Mouse (Mus musculus) neural tube, embryonic 11.5 days (tissue): ENCODE results near the gene Ccdc57. TPM values are rescaled to one million over a fixed set of nuclear protein-coding genes. Genes with fewer than 3 reads are reported as not detected.
"Not testable (repeated sequence)": the region's sequence is repeated elsewhere in the genome, so short reads cannot be mapped to it uniquely, and the experiment has no call there.

Experiments used
- ATAC-seq: fragments of 200-750 bp; cut with Nextera tagmentation; 2 replicates; pipeline ENCODE4 v1.8.0; 2017; ENCODE audit warnings: moderate number of reproducible peaks, mild to moderate bottlenecking, moderate TSS enrichment, moderate library complexity; ENCODE audit not compliant: insufficient read depth, low FRiP score, low TSS enrichment
- DNase-seq: peaks from one replicate; pipeline ENCODE4 v3.0.0-alpha.2; 2015; ENCODE audit warnings: low spot score
- H3K27ac ChIP-seq: fragments of 300-500 bp; sonication (generic); 2 replicates; pipeline ENCODE4 v1.5.1; 2014; ENCODE audit warnings: low read depth, mild to moderate bottlenecking, low read length
- H3K27me3 ChIP-seq: fragments of 300-500 bp; sonication (generic); 2 replicates; pipeline ENCODE4 v1.6.1; 2014; ENCODE audit warnings: mild to moderate bottlenecking, low read length, mixed read lengths; ENCODE audit not compliant: control insufficient read depth, insufficient read depth
- H3K36me3 ChIP-seq: fragments of 300-500 bp; sonication (generic); 2 replicates; pipeline ENCODE4 v1.6.1; 2014; ENCODE audit warnings: mild to moderate bottlenecking, low read length, moderate library complexity, mixed read lengths; ENCODE audit not compliant: control insufficient read depth, insufficient read depth
- H3K4me1 ChIP-seq: fragments of 300-500 bp; sonication (generic); 2 replicates; pipeline ENCODE4 v1.6.1; 2014; ENCODE audit warnings: low read length, mixed read lengths; ENCODE audit not compliant: control insufficient read depth, insufficient read depth
- H3K4me2 ChIP-seq: fragments of 300-500 bp; sonication (generic); 2 replicates; pipeline ENCODE4 v1.6.1; 2014; ENCODE audit warnings: low read depth, mild to moderate bottlenecking, moderate library complexity
- H3K4me3 ChIP-seq: fragments of 300-500 bp; sonication (generic); 2 replicates; pipeline ENCODE4 v1.5.1; 2014; ENCODE audit warnings: low read depth, low read length
- H3K9ac ChIP-seq: fragments of 300-500 bp; sonication (generic); 2 replicates; pipeline ENCODE4 v1.6.1; 2014; ENCODE audit warnings: mild to moderate bottlenecking, low read length
- H3K9me3 ChIP-seq: fragments of 300-500 bp; sonication (generic); 2 replicates; pipeline ENCODE4 v1.6.1; 2016; ENCODE audit warnings: low read length; ENCODE audit not compliant: control insufficient read depth
- WGBS: fragments of 180-500 bp; shearing (Covaris S2); extraction: QIAGEN DNeasy Blood & Tissue Kit; methylation state at CpG from one replicate; pipeline ENCODE4 v1.1.7; 2014; 5-methylcytosine and 5-hydroxymethylcytosine counted together
- polyA plus RNA-seq: library from polyadenylated mRNA; unstranded; fragments of >200 nt; fragmentation: Nextera tagmentation; extraction: Ambion mirVana; gene quantifications from 2 replicates; pipeline ENCODE4 v1.2.1, GENCODE M21; 2014

Ccdc57 gene
- polyA plus RNA-seq, 1 experiment from 2014 or later = 4.6 TPM

- WGBS = 71% methylated on average over 8 of the region's 8 CpGs
- Histone ChIP-seq H3K9me3 (no peaks in the 10 kb centered on the region), H3K9ac (no peak overlapping the region), H3K27me3 (no peaks in the 10 kb centered on the region), H3K4me1 (no peaks in the 10 kb centered on the region), H3K36me3 (no peaks in the 10 kb centered on the region), H3K4me3 (no peak overlapping the region), H3K4me2 (no peak overlapping the region), H3K27ac (0 out of 2 replicates have a peak overlapping the region, but pooled peaks have one; percentile 39)
- no peak for DNase-seq
- 0 out of 2 replicates have a peak, but pooled peaks have one; percentile 27 for ATAC-seq
Observed at GRCm38 (mm10) chr11:120833555-120834280, 99.0 kb downstream of the Ccdc57 start.

- H3K4me3 ChIP-seq, H3K9me3 ChIP-seq, H3K27me3 ChIP-seq, H3K4me2 ChIP-seq, DNase-seq, H3K36me3 ChIP-seq, H3K4me1 ChIP-seq, ATAC-seq, H3K9ac ChIP-seq: not testable (repeated sequence)
- H3K27ac ChIP-seq = 0 out of 2 replicates have a peak overlapping the region, but pooled peaks have one; percentile 39
- WGBS = 90% methylated on average over 5 of the region's 5 CpGs
Observed at GRCm38 (mm10) chr11:120832962-120833361, 99.7 kb downstream of the Ccdc57 start.

- no peaks in the 10 kb centered on the region for H3K4me1 ChIP-seq
- WGBS = 79% methylated on average over 3 of the region's 3 CpGs
- no peak overlapping the region for H3K27ac ChIP-seq
Observed at GRCm38 (mm10) chr11:120831659-120832440, 100.8 kb downstream of the Ccdc57 start.

GRCm38 (mm10) chr11:120830686-120831085, 102.0 kb downstream of the Ccdc57 start:
- Histone ChIP-seq H3K36me3 (no peaks in the 10 kb centered on the region), H3K9ac (no peak overlapping the region), H3K4me1 (peaks cover 3% of the 10 kb centered on the region), H3K27me3 (no peaks in the 10 kb centered on the region), H3K9me3 (no peaks in the 10 kb centered on the region), H3K4me3 (no peak overlapping the region), H3K4me2 (no peak overlapping the region), H3K27ac (no peak overlapping the region)
- WGBS = 83% methylated on average over 12 of the region's 12 CpGs
- DNase-seq (no peak), ATAC-seq (no peak)

More at GRCm38 (mm10) chr11:120831659-120832440, 100.8 kb downstream of the Ccdc57 start:
- Histone ChIP-seq H3K4me2 (no peak overlapping the region), H3K36me3 (no peaks in the 10 kb centered on the region), H3K9me3 (no peaks in the 10 kb centered on the region), H3K4me3 (no peak overlapping the region), H3K9ac (no peak overlapping the region), H3K27me3 (no peaks in the 10 kb centered on the region)
- no peak for ATAC-seq
- no peak for DNase-seq

- Histone ChIP-seq H3K4me1 (peaks cover 10% of the 10 kb centered on the region), H3K9me3 (no peaks in the 10 kb centered on the region), H3K27ac (no peak overlapping the region), H3K36me3 (no peaks in the 10 kb centered on the region), H3K4me3 (no peak overlapping the region), H3K4me2 (no peak overlapping the region), H3K9ac (no peak overlapping the region), H3K27me3 (no peaks in the 10 kb centered on the region)
- DNase-seq = no peak
- WGBS = 88% methylated on average over 10 of the region's 10 CpGs
- ATAC-seq = no peak
Observed at GRCm38 (mm10) chr11:120829757-120830532, 102.7 kb downstream of the Ccdc57 start.

- no peak overlapping the region for H3K4me3 ChIP-seq
- DNase-seq = no peak
- H3K36me3 ChIP-seq = no peaks in the 10 kb centered on the region
- H3K9me3 ChIP-seq = no peaks in the 10 kb centered on the region
- H3K4me1 ChIP-seq = peaks cover 10% of the 10 kb centered on the region
- ATAC-seq = no peak
- H3K27me3 ChIP-seq = no peaks in the 10 kb centered on the region
- H3K4me2 ChIP-seq = no peak overlapping the region
- no peak overlapping the region for H3K27ac ChIP-seq
- 83% methylated on average over 4 of the region's 4 CpGs for WGBS
- H3K9ac ChIP-seq = peak overlapping the region; percentile 14; the same call in 1 of the 2 replicates
Observed at GRCm38 (mm10) chr11:120828416-120828815, 104.3 kb downstream of the Ccdc57 start.

- H3K9ac ChIP-seq = peak overlapping the region; percentile 92
- 81% methylated on average over 8 of the region's 8 CpGs for WGBS
- no peak overlapping the region for H3K4me2 ChIP-seq
- H3K9me3 ChIP-seq = no peaks in the 10 kb centered on the region
- DNase-seq = no peak
- H3K4me3 ChIP-seq = 0 out of 2 replicates have a peak overlapping the region, but pooled peaks have one; percentile 4
- ATAC-seq = no peak
- H3K27me3 ChIP-seq = no peaks in the 10 kb centered on the region
- H3K4me1 ChIP-seq = peaks cover 27% of the 10 kb centered on the region
- peak overlapping the region; percentile 98 for H3K27ac ChIP-seq
- H3K36me3 ChIP-seq = peaks cover 4% of the 10 kb centered on the region
Observed at GRCm38 (mm10) chr11:120826016-120826953, 106.4 kb downstream of the Ccdc57 start.
